Mouse (Mus musculus) c-Kit-positive CD71-positive TER-119-positive erythroid progenitor cells, embryonic 14.5 days (primary cell): ENCODE data around the gene Mindy1.
A peak's percentile ranks its signal among the peaks of the same experiment; 100 is the strongest.

ENCODE experiments used
- DNase-seq: peaks from one replicate; pipeline ENCODE4 v3.0.0-alpha.2; 2013; ENCODE audit warnings: low spot score

The Mindy1 gene

DNA sequence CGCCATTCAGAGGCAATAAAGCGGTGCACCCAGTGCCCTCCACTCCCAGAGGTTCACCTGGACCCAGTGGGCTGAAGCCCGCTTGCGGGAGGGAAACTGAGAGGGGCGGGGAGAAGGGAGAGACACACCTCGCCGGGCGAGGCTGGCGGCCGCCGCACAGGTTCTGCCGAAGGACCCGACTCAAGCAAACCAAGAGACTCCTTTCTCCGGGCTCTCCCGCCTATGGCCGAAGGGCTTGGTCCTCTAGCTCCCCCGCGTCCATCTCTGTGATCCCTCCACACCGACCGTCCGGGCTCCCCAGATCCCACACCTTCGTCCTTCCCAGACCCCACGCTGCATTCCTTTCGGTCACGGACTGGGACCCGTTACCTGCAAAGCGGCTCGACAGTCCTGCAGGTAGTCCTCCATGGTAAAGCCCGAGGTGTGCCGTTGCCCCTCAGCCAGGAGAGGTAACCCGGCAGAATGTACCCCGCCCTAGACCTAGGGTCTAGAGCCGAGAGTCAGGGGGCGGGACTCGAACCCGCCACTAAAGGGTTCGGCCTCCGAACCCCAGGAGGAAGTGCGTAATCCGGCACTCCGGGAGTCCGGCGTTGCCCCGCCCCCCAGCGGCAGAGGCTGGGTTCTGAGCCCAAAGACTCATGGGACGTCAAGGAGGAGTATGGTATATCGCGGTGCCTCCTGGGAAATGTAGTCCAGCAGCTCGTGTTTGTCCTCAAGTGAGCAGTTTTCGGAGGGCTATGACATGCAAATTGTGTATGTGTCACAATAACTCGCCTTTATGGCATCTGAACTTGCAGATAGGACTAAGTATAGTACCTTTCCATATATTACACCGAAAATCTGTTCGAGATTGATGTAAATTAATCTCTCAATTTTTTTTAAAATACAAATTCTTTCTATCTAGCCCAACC, at the start of gene Mindy1, which contains the start of gene Prune1:
TSS of gene Mindy1 (plus strand) at position 130 of the 911 bp plus-strand sequence.
TSS of gene Prune1 (minus strand) at position 861 of the 911 bp plus-strand sequence.
- DNase-seq: peak; percentile 98

DNA sequence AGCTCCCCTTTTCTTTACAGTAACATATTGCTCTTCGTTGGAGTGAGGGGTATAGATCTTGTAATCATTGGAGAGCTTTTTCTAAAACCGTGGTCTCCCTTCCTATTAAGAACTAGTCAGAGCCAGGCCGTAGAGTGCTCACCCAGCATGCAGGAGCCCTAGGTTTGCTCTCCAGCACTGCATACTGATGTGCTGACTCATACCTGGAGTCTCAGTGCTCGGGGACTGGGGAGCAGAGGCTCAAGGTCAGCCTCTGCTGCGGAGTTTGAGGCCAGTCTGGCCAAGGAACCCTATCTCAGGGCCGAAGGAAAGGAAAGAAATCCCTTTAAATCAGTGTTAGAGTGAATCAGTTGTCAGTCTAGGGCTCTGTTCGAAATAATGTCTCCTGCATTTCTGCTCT, 48.4 kb upstream of the Mindy1 start:
- DNase-seq: no peak

DNA sequence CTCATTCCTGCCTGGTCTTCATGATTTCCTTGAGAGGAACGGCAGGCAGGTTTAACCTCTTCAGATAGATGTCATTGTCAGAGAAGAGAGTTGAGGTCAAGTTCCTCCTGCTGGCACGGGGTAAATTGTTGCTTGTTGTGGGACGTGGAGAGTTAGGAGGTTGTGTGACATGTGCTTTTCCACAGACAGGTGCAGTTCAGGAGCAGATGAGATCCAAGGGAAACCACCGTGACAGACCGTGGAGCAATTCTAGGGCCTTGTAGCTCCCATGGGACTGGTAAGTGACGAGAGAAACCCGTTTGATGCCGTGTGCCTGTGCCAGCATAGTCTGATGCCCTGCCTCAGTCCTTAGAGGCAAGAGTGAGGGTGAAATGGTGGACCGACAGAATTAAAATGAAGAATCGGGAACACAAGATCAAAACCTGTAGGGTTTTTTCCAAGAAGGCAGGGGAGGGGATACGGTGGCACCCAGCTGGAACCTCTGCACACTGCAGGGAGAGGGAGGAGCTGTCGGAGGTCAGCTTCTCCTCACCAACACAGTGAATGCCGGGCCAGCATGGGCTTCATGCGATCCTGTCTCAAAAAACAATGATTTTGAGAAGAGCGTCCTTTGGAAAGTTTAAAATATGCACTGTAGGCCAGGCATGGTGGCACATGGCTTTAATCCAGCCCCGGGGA, 47.7 kb upstream of the Mindy1 start:
- DNase-seq: no peak

- DNase-seq: no peak
These were observed 45.5 kb upstream of the Mindy1 start for GRCm38 (mm10) chr3:95235386-95236301.

GRCm38 (mm10) chr3:95237541-95238099, 43.5 kb upstream of the Mindy1 start:
- no peak for DNase-seq

GRCm38 (mm10) chr3:95239022-95239421, 42.1 kb upstream of the Mindy1 start:
- DNase-seq: no peak

DNA sequence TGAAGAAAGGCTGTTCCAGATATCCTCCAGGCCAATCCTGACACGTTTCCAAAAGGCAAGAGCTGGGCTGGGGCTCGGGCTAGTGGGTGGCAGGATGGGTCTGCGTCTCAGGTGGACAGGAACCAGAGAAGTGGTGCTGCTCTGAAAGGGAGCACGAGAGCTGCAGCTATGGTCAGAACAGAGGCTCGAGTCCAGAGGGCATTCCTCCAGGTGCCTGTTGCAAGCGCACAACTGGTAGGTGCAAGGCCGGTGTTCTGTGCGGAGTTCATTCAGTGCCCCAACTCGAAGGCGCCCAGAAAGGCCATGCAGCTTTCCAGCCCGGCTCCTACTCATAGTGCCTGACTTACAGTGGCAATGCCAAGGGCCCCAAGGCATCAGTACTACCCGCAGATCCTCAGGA, 41.2 kb upstream of the Mindy1 start:
- DNase-seq: no peak

DNA sequence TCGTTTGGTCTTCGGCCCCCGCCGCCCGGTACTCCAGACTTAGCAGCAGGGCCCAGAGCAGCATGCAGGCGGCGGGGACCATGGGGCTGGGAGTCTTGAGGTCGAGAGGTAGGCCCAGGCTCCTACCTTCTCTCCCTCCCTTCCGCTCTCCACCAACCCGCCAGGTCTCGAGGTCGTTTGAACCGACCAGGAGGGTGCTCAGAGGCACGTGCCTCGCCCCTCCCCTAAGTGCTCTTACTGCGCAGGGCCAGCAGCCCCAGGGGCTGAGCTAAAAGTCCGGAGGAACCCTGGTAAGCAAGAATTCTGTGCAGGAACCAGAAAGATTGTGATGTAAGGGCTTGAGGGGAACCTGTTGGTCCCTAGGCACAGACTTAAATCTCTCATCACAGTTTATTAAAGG, 40.2 kb upstream of the Mindy1 start:
- no peak for DNase-seq

DNA sequence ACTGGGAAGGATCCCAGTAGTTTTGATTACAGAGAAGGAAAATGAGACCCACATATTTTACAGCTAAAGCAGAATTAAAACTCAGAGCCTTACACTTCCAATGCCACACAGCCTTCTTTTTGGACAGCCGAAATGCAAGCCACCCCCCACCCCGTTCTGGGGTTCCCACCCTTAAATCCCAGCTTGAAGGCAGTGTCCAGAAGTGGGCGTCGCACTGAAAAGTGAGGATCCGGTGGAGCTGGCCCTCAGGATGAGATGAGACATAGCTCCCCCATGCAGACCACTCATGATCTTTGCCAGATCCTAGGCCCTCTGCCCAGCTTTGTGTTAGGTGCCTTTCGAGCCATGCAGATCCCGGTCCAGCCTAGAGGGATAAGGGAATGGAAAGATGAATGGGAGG, 39.6 kb upstream of the Mindy1 start, which contains the start of gene Gm128:
TSS of gene Gm128 (minus strand) at position 101 of the 400 bp plus-strand sequence.
- DNase-seq: no peak

GRCm38 (mm10) chr3:95243086-95243485, 38.1 kb upstream of the Mindy1 start:
- DNase-seq: no peak

GRCm38 (mm10) chr3:95246465-95247231, 34.5 kb upstream of the Mindy1 start:
- peak; percentile 24 for DNase-seq

DNA sequence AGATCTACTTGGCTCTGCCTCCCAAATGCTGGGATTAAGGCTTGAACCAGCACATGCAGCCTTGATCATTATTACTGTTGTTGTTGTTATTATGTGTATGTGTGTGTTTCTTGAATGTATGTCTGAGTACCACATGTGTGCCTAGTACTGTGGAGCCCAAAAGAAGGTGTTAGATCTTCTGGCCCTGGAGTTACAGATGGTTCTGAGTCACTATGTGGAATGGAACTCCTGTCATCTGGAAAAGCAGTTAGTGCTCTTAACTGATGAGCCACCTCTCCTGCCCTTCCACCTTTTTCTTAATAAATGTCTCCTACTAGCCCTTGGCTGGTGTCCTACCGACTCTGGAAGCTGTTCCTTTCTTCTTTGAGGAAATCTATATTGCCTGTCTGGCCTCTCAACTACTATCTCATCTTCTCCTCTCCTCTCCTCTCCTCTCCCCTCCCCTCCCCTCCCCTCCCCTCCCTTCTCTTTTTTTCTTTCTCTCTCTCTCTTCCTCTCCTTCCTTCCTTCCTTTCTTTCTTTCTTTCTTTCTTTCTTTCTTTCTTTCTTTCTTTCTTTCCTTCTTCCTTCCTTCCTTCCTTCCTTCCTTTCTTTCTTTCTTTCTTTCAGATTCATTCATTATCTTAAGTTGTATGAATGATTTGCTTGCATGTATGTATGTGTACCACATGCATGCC, 33.3 kb upstream of the Mindy1 start:
- no peak for DNase-seq

DNA sequence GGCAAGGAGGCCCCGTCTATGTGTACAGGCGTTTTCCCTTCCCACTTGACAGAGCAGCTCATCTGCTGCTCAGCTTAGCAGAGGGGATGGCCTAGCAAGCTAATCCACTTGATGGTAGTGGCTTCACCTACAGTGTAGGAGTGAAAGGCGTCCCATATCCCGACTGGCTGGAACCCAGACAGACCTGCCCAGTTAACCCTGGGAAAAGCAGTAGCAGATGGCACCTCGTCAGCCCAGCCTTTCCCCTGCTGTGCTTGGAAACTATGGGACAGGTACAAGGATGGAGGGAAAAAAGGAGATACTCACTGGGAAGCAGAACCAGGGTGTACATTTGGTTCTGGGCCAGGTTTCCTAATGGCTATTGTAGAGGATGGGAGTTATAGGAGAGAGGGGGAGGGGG, 30.8 kb upstream of the Mindy1 start:
- no peak for DNase-seq

GRCm38 (mm10) chr3:95250783-95251424, 30.2 kb upstream of the Mindy1 start, which contains the start of gene Bnipl:
Gene Bnipl (minus strand): TSS chr3:95251193.
- no peak for DNase-seq

DNA sequence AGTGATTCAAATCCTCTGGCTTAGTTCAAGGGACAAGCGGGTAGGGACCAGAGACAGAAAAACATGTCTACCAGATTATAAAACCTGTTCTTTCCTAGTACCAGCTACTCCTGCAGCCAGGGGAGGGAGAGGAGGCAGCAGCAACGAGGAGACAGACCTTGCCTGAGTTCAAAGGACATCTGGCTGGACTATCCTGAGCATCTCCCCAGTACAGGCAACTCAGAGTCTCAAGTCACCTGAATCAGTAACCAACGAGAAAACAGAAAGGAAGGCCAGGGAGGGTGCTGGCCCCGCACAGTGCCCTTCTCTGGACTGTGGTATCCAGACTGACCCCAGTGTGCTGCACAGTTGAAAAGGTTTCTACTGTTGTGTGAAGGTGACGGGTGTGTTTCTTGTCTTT, 24.2 kb upstream of the Mindy1 start:
- DNase-seq: no peak

DNA sequence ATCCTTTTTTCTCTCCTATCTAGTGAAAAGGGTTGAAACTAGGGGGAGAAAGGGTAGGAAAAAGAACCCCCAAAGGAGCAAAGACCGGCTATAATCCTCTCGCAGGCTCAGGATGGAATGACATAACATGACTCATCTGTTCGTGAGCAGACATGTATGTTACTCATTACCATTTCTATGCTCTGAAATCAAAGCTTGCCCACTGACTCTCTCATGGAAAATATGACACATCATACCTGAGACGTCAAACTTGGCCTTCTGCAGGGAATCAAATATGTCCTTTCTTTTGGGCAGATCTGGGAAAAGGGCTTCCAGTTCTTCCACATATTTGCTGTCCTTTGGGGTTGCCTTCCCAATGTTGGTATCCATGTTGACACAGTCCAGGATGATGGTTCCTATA, 19.2 kb upstream of the Mindy1 start:
- DNase-seq: no peak

GRCm38 (mm10) chr3:95263089-95263739, 17.9 kb upstream of the Mindy1 start:
- peak; percentile 63 for DNase-seq

DNA sequence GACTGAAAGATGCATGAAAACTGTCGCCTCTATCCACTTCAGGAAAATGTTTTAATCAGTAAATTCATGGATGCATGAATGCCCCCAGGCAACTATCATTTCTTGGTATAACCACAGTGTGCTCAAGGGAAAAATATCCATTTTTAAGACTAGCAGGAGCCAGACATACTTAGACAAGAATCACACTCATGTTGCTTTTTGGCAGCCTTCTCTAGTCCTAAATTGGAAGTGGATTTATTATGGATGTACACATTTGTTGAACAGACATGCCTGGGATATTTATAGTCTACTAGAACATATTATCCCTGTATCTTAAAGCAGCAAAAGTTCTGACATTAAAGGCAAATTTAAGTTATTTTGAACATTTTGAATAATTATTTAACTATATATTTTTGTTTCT, 16.4 kb upstream of the Mindy1 start:
- DNase-seq: no peak

DNA sequence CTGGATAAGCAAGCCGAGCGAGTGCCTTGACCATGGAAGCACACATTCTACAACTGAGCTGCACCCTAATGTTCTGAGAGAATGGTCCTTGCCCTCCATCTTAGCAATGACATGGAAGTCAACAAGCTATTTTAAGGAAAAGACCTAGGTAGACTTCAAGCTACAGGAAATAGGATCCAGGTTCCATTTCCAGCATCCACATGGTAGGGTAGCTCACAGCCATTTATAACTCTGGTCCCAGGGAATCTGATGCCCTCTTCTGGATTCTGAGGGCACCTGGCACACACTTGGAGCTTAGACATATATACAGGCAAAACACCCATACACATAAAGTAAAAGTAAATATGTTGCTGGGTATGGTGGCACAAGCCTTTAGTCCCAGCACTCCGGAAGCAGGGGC, 15.1 kb upstream of the Mindy1 start:
- DNase-seq: no peak
